Mouse (Mus musculus) liver, embryonic 16.5 days (tissue): ENCODE results near the gene Galk2. TPM values are rescaled to one million over a fixed set of nuclear protein-coding genes. Genes with fewer than 3 reads are reported as not detected.

Experiments
- ATAC-seq: fragments of 200-750 bp; cut with Nextera tagmentation; 2 replicates; pipeline ENCODE4 v1.8.0; 2017; ENCODE audit warnings: low read depth, mild to moderate bottlenecking, moderate number of reproducible peaks, moderate library complexity
- H3K27ac ChIP-seq: fragments of 300-500 bp; sonication (generic); 2 replicates; pipeline ENCODE4 v1.5.1; 2014; ENCODE audit warnings: mild to moderate bottlenecking, low read length
- H3K27me3 ChIP-seq: fragments of 300-500 bp; sonication (generic); 2 replicates; pipeline ENCODE4 v1.6.1; 2014; ENCODE audit warnings: low read depth, low read length, mixed read lengths; ENCODE audit not compliant: control insufficient read depth, insufficient read depth
- H3K36me3 ChIP-seq: fragments of 300-500 bp; sonication (generic); 2 replicates; pipeline ENCODE4 v1.6.1; 2014; ENCODE audit warnings: mild to moderate bottlenecking; ENCODE audit not compliant: control insufficient read depth, insufficient read depth
- H3K4me1 ChIP-seq: fragments of 300-500 bp; sonication (generic); 2 replicates; pipeline ENCODE4 v1.6.1; 2014; ENCODE audit warnings: low read depth, low read length, mixed read lengths; ENCODE audit not compliant: control insufficient read depth
- H3K4me2 ChIP-seq: fragments of 300-500 bp; sonication (generic); 2 replicates; pipeline ENCODE4 v1.6.1; 2014; ENCODE audit warnings: low read depth, low read length, mixed read lengths
- H3K4me3 ChIP-seq: fragments of 300-500 bp; sonication (generic); 2 replicates; pipeline ENCODE4 v1.5.1; 2014; ENCODE audit warnings: low read depth, mild to moderate bottlenecking, low read length
- H3K9ac ChIP-seq: fragments of 300-500 bp; sonication (generic); 2 replicates; pipeline ENCODE4 v1.6.1; 2014; ENCODE audit warnings: low read depth, low read length
- H3K9me3 ChIP-seq: fragments of 300-500 bp; sonication (generic); replicated peaks from 2 replicates; pipeline ENCODE4 v1.6.1; 2016; ENCODE audit warnings: low read length; ENCODE audit not compliant: control insufficient read depth
- WGBS: fragments of 180-500 bp; shearing (Covaris S2); extraction: QIAGEN DNeasy Blood & Tissue Kit; methylation state at CpG from one replicate; pipeline ENCODE4 v1.1.7; 2014; ENCODE audit not compliant: insufficient replicate concordance; 5-methylcytosine and 5-hydroxymethylcytosine counted together
- polyA plus RNA-seq: library from polyadenylated mRNA; unstranded; fragments of >200 nt; fragmentation: Nextera tagmentation; extraction: Ambion mirVana; gene quantifications from 2 replicates; pipeline ENCODE4 v1.2.1, GENCODE M21; 2015

The Galk2 gene
- polyA plus RNA-seq, 1 experiment from 2014 or later, result 9.4 TPM

DNA sequence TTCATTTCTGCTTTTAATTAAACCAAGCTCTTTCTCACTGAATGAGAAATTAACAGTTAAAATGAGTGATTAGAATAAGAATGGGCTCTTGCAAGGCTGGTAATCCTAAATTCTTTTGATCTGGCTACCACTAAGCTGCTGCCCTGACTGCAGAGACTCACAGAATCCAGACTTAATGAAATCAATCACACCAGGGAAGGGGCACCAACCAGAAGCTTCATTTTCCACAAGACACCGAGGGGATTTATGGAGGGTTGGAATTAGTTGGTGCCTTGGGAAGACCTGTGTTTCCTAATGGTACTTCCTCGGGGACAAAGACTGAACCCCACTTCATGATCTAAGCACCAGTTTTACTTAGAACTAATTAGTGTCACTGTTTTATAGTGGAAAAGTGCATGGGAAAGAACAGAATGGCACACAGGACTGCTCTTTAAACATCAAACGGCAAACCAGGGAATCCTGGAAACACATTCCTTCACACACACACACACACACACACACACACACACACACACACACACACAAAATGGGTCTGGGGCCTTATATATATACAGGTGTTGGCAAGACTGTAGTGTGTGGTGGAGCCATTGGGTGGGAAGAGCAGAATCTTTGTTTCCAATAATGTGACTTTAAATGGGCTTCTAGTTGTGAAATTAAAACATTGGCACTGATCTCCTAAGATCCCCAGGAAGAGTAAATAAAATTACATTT, 157.0 kb downstream of the Galk2 start:
- Histone ChIP-seq H3K4me1 (no peaks in the 10 kb centered on the region), H3K27ac (no peak overlapping the region), H3K4me3 (no peak overlapping the region), H3K4me2 (no peak overlapping the region), H3K9me3 (no peaks in the 10 kb centered on the region), H3K36me3 (no peaks in the 10 kb centered on the region), H3K27me3 (no peaks in the 10 kb centered on the region), H3K9ac (no peak overlapping the region)
- ATAC-seq, result no peak
- 58% methylated on average over 3 of the region's 3 CpGs for WGBS

DNA sequence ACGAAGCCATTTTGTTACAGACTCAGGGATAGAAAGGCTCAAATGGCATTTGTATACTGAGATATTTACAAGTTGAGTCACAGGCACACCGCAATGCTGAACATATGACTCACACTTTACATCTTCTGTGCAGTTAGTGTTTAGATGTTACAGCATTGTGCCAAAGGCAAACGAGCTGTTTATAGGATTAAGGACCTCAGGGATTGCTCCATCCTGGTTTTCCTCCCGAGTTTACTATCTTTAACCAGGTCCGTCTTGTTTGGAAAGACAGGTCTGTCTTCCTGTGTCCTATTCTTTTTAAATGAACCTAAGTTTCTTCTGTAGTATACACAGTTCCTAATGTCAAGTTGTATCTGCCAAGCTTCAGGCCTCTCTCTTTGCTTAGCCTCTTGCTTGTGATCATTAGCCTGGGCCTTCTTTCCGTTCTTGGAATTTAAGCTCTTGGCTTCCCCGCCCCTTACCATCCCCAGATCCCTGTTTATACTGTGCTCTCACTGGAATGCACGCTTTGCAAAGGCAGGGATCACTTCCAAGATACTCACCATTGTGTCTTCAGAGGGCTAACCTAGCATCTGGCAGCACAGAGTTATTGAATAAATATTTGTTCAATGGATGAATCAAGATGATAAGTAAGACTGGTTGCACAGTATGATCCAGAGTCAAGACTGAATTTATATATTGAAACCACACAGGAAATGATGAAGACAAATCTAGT, 172.4 kb downstream of the Galk2 start:
- Histone ChIP-seq H3K36me3 (no peaks in the 10 kb centered on the region), H3K4me2 (no peak overlapping the region), H3K4me1 (no peaks in the 10 kb centered on the region), H3K9me3 (no peaks in the 10 kb centered on the region), H3K4me3 (no peak overlapping the region), H3K27ac (no peak overlapping the region), H3K9ac (no peak overlapping the region), H3K27me3 (no peaks in the 10 kb centered on the region)
- WGBS, result 47% methylated on average over 8 of the region's 8 CpGs
- ATAC-seq, result no peak

DNA sequence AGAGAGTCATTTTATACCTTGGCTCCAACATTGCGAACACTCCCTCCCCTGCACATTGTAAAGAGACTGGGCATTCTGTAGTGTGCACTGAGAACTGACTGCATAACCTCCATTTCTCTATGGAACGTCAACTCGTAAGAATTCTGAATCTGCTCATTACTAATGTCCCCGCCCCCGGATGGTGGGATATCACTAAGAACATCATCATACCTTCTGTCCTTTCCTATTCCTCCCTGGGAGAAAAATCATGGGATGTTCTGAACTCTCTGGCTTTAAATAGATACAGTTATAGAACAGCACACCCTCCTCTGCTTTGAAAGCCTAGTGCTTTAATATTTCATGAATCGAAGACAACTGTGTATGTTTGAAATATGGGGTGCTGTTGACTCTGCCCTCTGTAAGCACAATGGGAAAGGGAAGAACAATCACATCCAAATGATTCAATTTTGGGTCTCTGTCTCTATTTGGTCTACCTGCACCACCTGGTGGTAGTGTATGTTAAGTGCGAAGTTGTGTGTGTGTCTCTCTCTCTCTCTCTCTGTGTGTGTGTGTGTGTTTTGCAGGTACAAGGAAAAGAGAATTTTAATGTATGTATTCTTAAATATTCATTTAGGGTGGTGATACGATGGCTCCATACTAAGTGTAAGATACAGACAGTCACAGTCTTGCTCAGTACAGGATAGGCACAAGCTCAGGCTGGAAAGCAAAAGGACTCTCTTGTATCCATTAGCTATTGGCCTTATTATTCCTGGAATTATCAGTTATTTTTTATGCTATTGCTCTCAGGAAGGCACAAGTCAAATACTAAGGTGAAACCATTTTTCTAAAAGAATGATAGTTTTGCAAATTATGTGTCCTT, 174.4 kb downstream of the Galk2 start:
- no peak overlapping the region for H3K4me3 ChIP-seq
- 58% methylated on average over 8 of the region's 8 CpGs for WGBS
- no peaks in the 10 kb centered on the region for H3K36me3 ChIP-seq
- no peak for ATAC-seq
- no peak overlapping the region for H3K4me2 ChIP-seq
- no peak overlapping the region for H3K27ac ChIP-seq
- H3K4me1 ChIP-seq, result no peaks in the 10 kb centered on the region
- no peak overlapping the region for H3K9ac ChIP-seq
- H3K9me3 ChIP-seq, result no peaks in the 10 kb centered on the region
- no peaks in the 10 kb centered on the region for H3K27me3 ChIP-seq

Other genes starting within 250 kb of the Galk2 start
- 4.2 and 4.4 TPM in 2 replicates for gene Cep152, start 234.0 kb upstream of the Galk2 start, polyA plus RNA-seq
- 34.2 and 34.7 TPM in 2 replicates for gene Eid1, start 186.0 kb upstream of the Galk2 start, polyA plus RNA-seq
- 0.64 and 0.77 TPM in 2 replicates for gene Shc4, start 135.0 kb upstream of the Galk2 start, polyA plus RNA-seq
- gene Secisbp2l, start 76.2 kb upstream of the Galk2 start, polyA plus RNA-seq, result 5.3 and 5.4 TPM in 2 replicates
- 35.6 and 40.1 TPM in 2 replicates for gene Cops2, start within 50 bp of the Galk2 start, polyA plus RNA-seq
- gene Fgf7, start 175.5 kb downstream of the Galk2 start, polyA plus RNA-seq, result 0.06 and 0.11 TPM in 2 replicates